Mouse (Mus musculus) macrophage (primary cell): ENCODE measurements around the gene Tns3. TPM values are rescaled to one million over a fixed set of nuclear protein-coding genes. Genes with fewer than 3 reads are reported as not detected.

Experiments used
- H3K27ac ChIP-seq: fragments of 350-480 bp; formaldehyde crosslinking; 2 replicates; pipeline ENCODE4 v1.9.0; 2021
- H3K36me3 ChIP-seq: fragments of 350-480 bp; formaldehyde crosslinking; 2 replicates; pipeline ENCODE4 v1.9.0; 2021; ENCODE audit errors: inconsistent target
- H3K4me3 ChIP-seq: fragments of 350-480 bp; formaldehyde crosslinking; 2 replicates; pipeline ENCODE4 v1.9.0; 2021; ENCODE audit errors: inconsistent target
- H3K79me2 ChIP-seq: fragments of 350-480 bp; formaldehyde crosslinking; 2 replicates; pipeline ENCODE4 v1.9.0; 2021; ENCODE audit errors: inconsistent target
- WGBS: methylation state at CpG from one replicate; pipeline ENCODE4 v1.1.7; 2026; ENCODE audit warnings: inconsistent platforms; ENCODE audit not compliant: missing documents; 5-methylcytosine and 5-hydroxymethylcytosine counted together
- polyA plus RNA-seq: library from polyadenylated mRNA; stranded (reverse); fragments of 250-400 nt; gene quantifications from 3 replicates; pipeline ENCODE4 v1.2.4, GENCODE M21; 2018; ENCODE audit warnings: inconsistent platforms

Gene Tns3
- polyA plus RNA-seq, 1 experiment from 2014 or later, result 60.8 TPM

GRCm38 (mm10) chr11:8645609-8646008 is 18.7 kb downstream of the Tns3 start:
- Histone ChIP-seq H3K79me2 (peaks cover 100% of the 10 kb centered on the region), H3K36me3 (peaks cover 26% of the 10 kb centered on the region; the same call in 1 of the 2 replicates), H3K27ac (no peak overlapping the region), H3K4me3 (no peak overlapping the region)
- 92% methylated on average over 3 of the region's 3 CpGs for WGBS

DNA sequence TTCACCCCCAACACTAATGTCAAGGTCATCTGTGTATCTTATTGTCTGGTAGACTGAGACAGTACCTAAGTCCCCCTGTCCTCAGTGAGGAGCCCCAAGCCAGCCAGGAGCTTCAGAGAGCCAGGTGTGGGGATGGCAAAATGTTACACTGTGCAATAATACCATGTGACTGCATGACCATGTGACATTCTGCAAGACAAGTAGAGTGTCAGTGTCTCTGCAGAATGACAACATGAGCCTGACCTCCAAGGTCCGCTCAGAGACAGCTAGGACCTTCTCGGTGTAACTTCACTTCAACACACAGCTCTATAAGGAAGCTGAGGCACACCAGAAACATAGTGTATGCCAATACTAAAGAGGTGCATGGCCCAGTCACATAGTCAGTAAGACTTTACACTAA is 20.1 kb downstream of the Tns3 start:
- Histone ChIP-seq H3K79me2 (peaks cover 100% of the 10 kb centered on the region), H3K36me3 (peaks cover 35% of the 10 kb centered on the region; the same call in 1 of the 2 replicates), H3K27ac (no peak overlapping the region), H3K4me3 (no peak overlapping the region)
- 100% methylated on average over 2 of the region's 2 CpGs for WGBS

DNA sequence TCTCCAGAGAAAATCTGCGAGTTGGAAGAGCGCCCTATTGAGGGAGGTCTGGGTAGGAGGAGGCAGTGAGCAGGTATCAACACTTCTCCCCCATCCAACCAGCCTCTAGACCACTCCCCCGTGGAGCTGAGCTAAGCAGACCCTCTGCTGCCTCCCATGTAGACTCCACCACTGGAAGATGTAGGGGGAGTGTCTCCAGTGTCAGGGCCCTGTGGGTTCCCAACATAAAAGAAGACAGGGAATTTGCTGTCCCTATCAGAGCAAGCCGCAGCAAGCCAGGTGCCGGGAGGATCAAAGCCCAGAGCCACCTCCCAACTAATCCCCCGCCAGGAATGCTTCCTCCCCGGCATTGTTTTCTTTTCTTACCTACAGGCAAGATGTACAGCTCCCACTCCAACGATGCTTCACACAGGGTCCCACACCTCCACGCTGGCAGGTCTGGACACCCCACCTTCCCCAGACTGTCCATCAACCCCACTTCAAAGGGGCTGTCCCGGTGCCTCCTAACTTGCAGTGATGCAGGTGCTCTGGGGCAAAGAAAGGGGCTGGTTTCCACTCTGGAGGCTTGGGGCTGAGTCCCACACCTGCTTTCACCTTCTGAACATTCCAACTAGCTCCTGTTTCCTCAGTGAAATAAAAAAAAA is 22.6 kb downstream of the Tns3 start:
- 90% methylated on average over 10 of the region's 10 CpGs for WGBS
- no peak overlapping the region for H3K27ac ChIP-seq
- H3K79me2 ChIP-seq, result peaks cover 100% of the 10 kb centered on the region
- peaks cover 27% of the 10 kb centered on the region; the same call in 1 of the 2 replicates for H3K36me3 ChIP-seq
- no peak overlapping the region for H3K4me3 ChIP-seq

DNA sequence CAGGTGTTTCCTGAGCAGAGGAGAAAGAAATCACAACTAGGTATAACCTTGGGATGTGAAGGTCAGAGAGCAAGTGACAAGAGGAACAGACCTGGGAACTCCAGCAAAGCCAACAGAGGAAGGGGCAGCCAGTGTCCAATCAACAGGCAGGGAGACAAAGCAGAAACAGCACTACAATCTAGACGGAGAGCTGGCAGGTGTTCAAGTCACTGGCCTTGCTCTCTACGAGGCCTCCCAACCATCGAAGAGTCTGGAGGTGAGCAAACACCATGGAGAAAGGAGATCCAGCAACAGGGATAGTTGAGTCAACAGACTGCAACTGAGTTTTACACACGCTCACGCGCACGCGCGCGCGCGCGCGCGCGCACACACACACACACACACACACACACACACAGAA is 24.6 kb downstream of the Tns3 start:
- peaks cover 23% of the 10 kb centered on the region; the same call in 1 of the 2 replicates for H3K36me3 ChIP-seq
- peaks cover 100% of the 10 kb centered on the region for H3K79me2 ChIP-seq
- H3K4me3 ChIP-seq, result no peak overlapping the region
- H3K27ac ChIP-seq, result no peak overlapping the region
- WGBS, result 57% methylated on average over 6 of the region's 16 CpGs

- peaks cover 100% of the 10 kb centered on the region for H3K79me2 ChIP-seq
- no peak overlapping the region for H3K4me3 ChIP-seq
- peaks cover 23% of the 10 kb centered on the region; the same call in 1 of the 2 replicates for H3K36me3 ChIP-seq
- H3K27ac ChIP-seq, result no peak overlapping the region
- 83% methylated on average over 6 of the region's 6 CpGs for WGBS
These were observed 25.2 kb downstream of the Tns3 start for GRCm38 (mm10) chr11:8639007-8639718.

GRCm38 (mm10) chr11:8637469-8638447 is 26.6 kb downstream of the Tns3 start:
- Histone ChIP-seq H3K4me3 (no peak overlapping the region), H3K79me2 (peaks cover 100% of the 10 kb centered on the region), H3K36me3 (peaks cover 23% of the 10 kb centered on the region; the same call in 1 of the 2 replicates), H3K27ac (no peak overlapping the region)
- WGBS, result 79% methylated on average over 10 of the region's 10 CpGs

DNA sequence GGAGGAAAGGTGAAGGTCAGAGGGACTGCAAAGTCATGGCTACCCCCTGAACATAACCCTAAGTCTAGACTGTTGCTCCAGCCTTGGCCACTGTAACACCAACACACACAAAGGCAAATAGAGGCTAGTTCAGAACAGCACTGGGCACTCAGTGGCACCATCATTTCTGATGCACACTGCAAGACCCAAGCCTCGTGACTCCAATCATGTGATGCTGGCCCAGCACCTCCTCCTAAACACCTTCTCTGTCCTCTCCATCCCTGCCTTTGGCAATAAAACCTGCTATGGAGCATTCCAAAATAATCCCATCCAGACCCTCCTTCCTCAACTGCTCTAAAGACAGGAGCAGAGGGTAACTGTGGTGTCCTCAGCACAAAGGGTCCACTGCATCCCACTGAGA is 27.7 kb downstream of the Tns3 start:
- Histone ChIP-seq H3K4me3 (no peak overlapping the region), H3K27ac (no peak overlapping the region), H3K36me3 (peaks cover 19% of the 10 kb centered on the region; the same call in 1 of the 2 replicates), H3K79me2 (peaks cover 100% of the 10 kb centered on the region)
- WGBS, result 93% methylated on average over 1 of the region's 1 CpGs

GRCm38 (mm10) chr11:8635778-8636177 is 28.6 kb downstream of the Tns3 start:
- peaks cover 100% of the 10 kb centered on the region for H3K79me2 ChIP-seq
- H3K4me3 ChIP-seq, result no peak overlapping the region
- WGBS, result 75% methylated on average over 3 of the region's 3 CpGs
- peak overlapping the region; percentile 12; the same call in 1 of the 2 replicates for H3K27ac ChIP-seq
- 0 out of 2 replicates have a peak, but pooled peaks cover 11% of the 10 kb centered on the region for H3K36me3 ChIP-seq

DNA sequence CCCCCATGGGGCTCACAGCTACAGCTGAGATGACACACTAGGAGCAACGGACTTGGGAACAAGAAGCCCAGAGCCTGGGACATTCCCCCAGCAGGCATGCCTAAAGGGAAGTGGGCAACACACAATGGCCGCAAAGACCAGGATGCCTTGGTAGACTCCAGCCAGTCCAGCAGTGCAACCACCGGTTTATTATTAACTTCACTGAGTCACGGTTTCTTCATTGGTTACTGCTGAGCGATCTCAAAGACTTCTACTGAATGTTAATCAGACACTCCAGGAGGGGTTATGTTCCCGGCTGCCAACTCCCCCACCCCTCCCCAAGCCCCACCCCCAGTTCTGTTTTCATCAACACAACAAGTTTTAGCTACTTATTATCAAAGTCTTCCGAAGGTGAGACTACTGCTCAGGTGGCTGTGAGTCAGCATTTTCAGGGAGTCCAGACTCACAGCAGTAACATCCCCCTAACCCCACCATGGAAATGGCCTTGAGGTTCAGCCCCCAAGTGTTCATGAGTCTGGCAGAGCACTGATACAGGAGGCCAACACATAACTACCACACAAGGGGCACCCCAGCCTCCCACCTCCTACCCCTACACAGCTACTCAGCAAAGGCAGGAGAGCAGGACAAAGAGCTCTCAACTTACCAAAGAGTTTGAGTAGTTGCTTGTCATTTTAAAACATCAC is 29.5 kb downstream of the Tns3 start:
- Histone ChIP-seq H3K27ac (peak overlapping the region; percentile 51), H3K36me3 (0 out of 2 replicates have a peak, but pooled peaks cover 3% of the 10 kb centered on the region), H3K4me3 (no peak overlapping the region), H3K79me2 (peaks cover 100% of the 10 kb centered on the region)
- 41% methylated on average over 7 of the region's 7 CpGs for WGBS

- Histone ChIP-seq H3K27ac (no peak overlapping the region), H3K79me2 (peaks cover 100% of the 10 kb centered on the region), H3K4me3 (no peak overlapping the region), H3K36me3 (no peaks in the 10 kb centered on the region)
- WGBS, result 100% methylated on average over 5 of the region's 5 CpGs
These were observed 32.2 kb downstream of the Tns3 start for GRCm38 (mm10) chr11:8632163-8632562.

DNA sequence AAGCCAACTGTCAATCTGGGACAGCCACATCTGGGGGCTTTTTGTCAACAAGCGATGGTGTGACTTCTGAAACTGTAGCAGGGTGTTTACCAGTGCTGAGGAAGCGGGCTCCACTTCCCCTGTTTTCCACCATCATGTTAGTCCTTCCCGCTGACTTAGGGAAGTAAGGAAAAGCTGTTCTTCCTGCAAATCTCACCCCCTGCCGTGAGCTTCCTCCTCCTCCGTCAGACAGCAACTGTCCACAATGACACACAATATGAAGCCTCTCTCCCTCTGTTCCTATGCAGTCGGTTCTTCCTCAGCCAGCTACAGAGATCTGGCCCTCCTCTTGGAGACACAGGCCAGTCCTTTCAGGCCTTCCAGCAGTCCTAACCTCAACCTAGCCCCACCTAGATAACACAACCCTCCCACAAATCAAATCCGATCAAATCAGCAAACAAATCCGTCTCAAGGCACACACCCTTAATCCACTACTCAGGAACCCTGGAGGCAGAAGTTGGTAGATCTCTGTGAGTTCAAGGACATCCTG is 34.4 kb downstream of the Tns3 start:
- Histone ChIP-seq H3K4me3 (no peak overlapping the region), H3K36me3 (no peaks in the 10 kb centered on the region), H3K79me2 (peaks cover 100% of the 10 kb centered on the region), H3K27ac (peak overlapping the region; percentile 72)
- 50% methylated on average over 8 of the region's 8 CpGs for WGBS

DNA sequence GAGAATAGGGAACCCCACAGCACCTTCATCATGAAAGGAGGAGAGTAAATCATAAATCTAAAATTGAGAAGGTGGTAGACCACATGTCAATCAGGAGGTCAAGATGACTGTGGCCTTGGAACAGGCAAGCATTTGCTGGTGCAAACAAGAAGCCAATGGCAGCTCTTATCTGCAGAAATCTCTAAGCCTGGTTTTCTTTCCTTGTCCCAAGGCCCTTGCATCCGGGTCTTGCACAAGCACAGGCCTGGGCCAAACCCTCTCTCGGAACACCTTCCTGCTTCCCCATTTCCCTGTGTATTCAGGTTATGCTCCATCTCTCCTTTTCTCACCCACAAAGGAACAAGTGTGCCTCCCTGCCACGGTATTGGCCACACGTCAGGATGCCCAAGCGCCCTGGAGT is 35.0 kb downstream of the Tns3 start:
- Histone ChIP-seq H3K4me3 (no peak overlapping the region), H3K27ac (peak overlapping the region; percentile 72), H3K36me3 (no peaks in the 10 kb centered on the region), H3K79me2 (peaks cover 100% of the 10 kb centered on the region)
- WGBS, result 63% methylated on average over 5 of the region's 5 CpGs

DNA sequence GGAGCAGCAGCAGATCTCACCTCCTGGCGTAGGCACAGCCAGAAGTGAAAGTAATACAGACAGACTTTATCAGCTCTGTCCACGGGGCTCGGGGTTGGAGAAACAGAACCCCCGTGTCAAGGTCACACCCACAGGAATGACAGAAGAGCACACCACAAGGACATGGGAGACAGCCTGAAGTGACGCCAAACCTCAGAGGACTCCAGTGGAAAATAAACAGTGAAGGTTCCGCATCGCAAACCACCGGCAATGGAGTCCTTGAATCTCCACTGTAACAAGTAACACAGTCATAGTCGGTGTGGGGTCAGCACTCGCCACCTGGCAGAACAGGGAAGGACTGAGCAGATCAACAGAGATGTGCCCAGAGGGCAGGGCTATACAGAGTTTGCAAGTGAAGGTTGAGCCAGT is 35.5 kb downstream of the Tns3 start:
- H3K4me3 ChIP-seq, result no peak overlapping the region
- H3K27ac ChIP-seq, result peak overlapping the region; percentile 72
- H3K36me3 ChIP-seq, result no peaks in the 10 kb centered on the region
- 10% methylated on average over 10 of the region's 10 CpGs for WGBS
- peaks cover 99% of the 10 kb centered on the region for H3K79me2 ChIP-seq

DNA sequence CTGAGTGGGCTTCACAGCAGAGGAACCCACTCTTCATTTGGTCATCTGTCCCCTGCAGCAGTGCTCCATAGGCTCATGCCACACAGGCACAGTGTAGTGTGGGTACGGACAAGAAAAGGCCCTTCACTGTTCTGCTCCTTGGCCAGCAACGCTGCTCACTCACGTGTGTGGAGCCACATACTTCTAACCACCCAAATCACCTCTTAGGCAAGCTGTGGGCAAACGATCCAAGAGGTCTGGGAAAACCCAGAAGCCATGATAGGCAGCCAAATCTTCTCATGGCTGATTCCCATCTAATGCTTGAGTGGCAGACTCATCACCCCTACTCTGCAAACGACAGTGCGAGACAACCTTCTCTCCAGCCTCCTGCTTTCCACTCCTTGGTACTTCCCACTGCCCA is 37.2 kb downstream of the Tns3 start:
- Histone ChIP-seq H3K4me3 (no peak overlapping the region), H3K27ac (no peak overlapping the region), H3K79me2 (peaks cover 99% of the 10 kb centered on the region), H3K36me3 (no peaks in the 10 kb centered on the region)
- WGBS, result 97% methylated on average over 6 of the region's 6 CpGs
